25 mouse cellular contexts compared by ENCODE assay signal in genomic region chr5:75598491-75598890, GRCm38 (mm10). TPM values are rescaled to one million over a fixed set of nuclear protein-coding genes. Genes with fewer than 3 reads are reported as not detected.
DNase-seq lines count a peak whose midpoint lies in the region; ATAC-seq and TF ChIP-seq lines count a peak whose summit lies in the region.
"Had no signal": no experiment of that assay in that cellular context is flagged by ENCODE, and none has a peak within 500 bp of the region (broad histone marks: within the 10 kb centered on the region; RNA-seq: fewer than 3 reads in every experiment).

No protein-coding gene starts in this region.

- H3K9ac ChIP-seq in hindbrain, postnatal 0 days (replicated peaks; ENCODE audit: low read length): no peak overlapping the region
- H3K9ac ChIP-seq: forebrain, embryonic 13.5 days; heart, embryonic 13.5 days; hindbrain, embryonic 12.5 days; hindbrain, embryonic 15.5 days had no signal

- WGBS in hindbrain, embryonic 10.5 days: 94% methylated on average over 13 of the region's 13 CpGs
- 88% methylated on average over 13 of the region's 13 CpGs for WGBS in hindbrain, postnatal 0 days

- H3K27me3 ChIP-seq in hindbrain, embryonic 10.5 days (ENCODE audit: insufficient read depth, poor library complexity, severe bottlenecking): no peaks in the 10 kb centered on the region
- no peaks in the 10 kb centered on the region for H3K27me3 ChIP-seq in hindbrain, postnatal 0 days (ENCODE audit: insufficient read depth, low read length)
- no peaks in the 10 kb centered on the region for H3K27me3 ChIP-seq in G1E (ENCODE audit: insufficient read depth, low read length)
- H3K27me3 ChIP-seq: heart, embryonic 13.5 days; hindbrain, embryonic 12.5 days; hindbrain, embryonic 15.5 days had no signal

- no peak for ATAC-seq in hindbrain, postnatal 0 days
- ATAC-seq in G1E (ENCODE audit: extremely low read depth, insufficient number of reproducible peaks, low FRiP score, poor library complexity, severe bottlenecking): no peak
- ATAC-seq: activated CD4-positive, CD25-positive, alpha-beta regulatory T cell, adult 4 months; forebrain, embryonic 13.5 days; forebrain, embryonic 16.5 days; intestine, embryonic 16.5 days had no signal

- H3K4me2 ChIP-seq in hindbrain, postnatal 0 days (ENCODE audit: low read depth, low read length): no peak overlapping the region
- H3K4me2 ChIP-seq: forebrain, embryonic 13.5 days; heart, embryonic 13.5 days; hindbrain, embryonic 12.5 days; hindbrain, embryonic 15.5 days had no signal

- H3K4me3 ChIP-seq in hindbrain, embryonic 10.5 days: no peak overlapping the region
- no peak overlapping the region for H3K4me3 ChIP-seq in hindbrain, postnatal 0 days (ENCODE audit: low read length)
- H3K4me3 ChIP-seq in G1E (ENCODE audit: low read depth, low read length): peak overlapping the region; percentile 56; the same call in 1 of the 2 replicates
- H3K4me3 ChIP-seq: forebrain, embryonic 10.5 days; forebrain, embryonic 13.5 days; heart, adult 2 months; heart, embryonic 10.5 days; heart, embryonic 13.5 days; hindbrain, embryonic 12.5 days; hindbrain, embryonic 15.5 days had no signal

- no peaks in the 10 kb centered on the region for H3K9me3 ChIP-seq in hindbrain, embryonic 10.5 days
- H3K9me3 ChIP-seq in hindbrain, postnatal 0 days (ENCODE audit: low read length): no peaks in the 10 kb centered on the region
- H3K9me3 ChIP-seq in G1E (replicated peaks): no peaks in the 10 kb centered on the region
- H3K9me3 ChIP-seq: forebrain, embryonic 10.5 days; forebrain, embryonic 13.5 days; heart, embryonic 10.5 days; heart, embryonic 13.5 days; hindbrain, embryonic 12.5 days; hindbrain, embryonic 15.5 days had no signal

- H3K27ac ChIP-seq in hindbrain, embryonic 10.5 days: peak overlapping the region; percentile 9; the same call in 1 of the 2 replicates
- no peak overlapping the region for H3K27ac ChIP-seq in hindbrain, postnatal 0 days
- H3K27ac ChIP-seq: forebrain, embryonic 10.5 days; forebrain, embryonic 13.5 days; heart, adult 2 months; heart, embryonic 10.5 days; heart, embryonic 13.5 days; hindbrain, embryonic 12.5 days; hindbrain, embryonic 15.5 days had no signal

- DNase-seq in adrenal gland, adult 2 months: peak; percentile 21
- DNase-seq in adrenal gland, postnatal 4 days (ENCODE audit: low spot score in 2 of 2): no peak
- DNase-seq in hindbrain, embryonic 10.5 days (ENCODE audit: low spot score): no peak
- no peak for DNase-seq in hindbrain, postnatal 0 days (ENCODE audit: low spot score)
- DNase-seq in G1E (ENCODE audit: low spot score): no peak
- no peak for DNase-seq in cerebellum, postnatal 10 days
- DNase-seq in thymus, postnatal 10 days (ENCODE audit: low spot score in 2 of 2): no peak
- DNase-seq: cerebellum, adult 11 months; cerebellum, adult 2 months; cerebellum, postnatal 14 days; gastrocnemius, postnatal 10 days; gastrocnemius, postnatal 36 days; heart, adult 2 months; heart, postnatal 14 days; heart, postnatal 4 days; kidney, adult 18-20 months had no signal

- H3K36me3 ChIP-seq in hindbrain, embryonic 10.5 days: no peaks in the 10 kb centered on the region
- no peaks in the 10 kb centered on the region for H3K36me3 ChIP-seq in hindbrain, postnatal 0 days (ENCODE audit: insufficient read depth, low read length)
- H3K36me3 ChIP-seq in G1E (replicated peaks): peaks cover 83% of the 10 kb centered on the region
- H3K36me3 ChIP-seq: forebrain, embryonic 10.5 days; heart, embryonic 10.5 days; heart, embryonic 13.5 days; hindbrain, embryonic 12.5 days; hindbrain, embryonic 15.5 days had no signal

- peaks cover 66% of the 10 kb centered on the region for H3K4me1 ChIP-seq in hindbrain, embryonic 10.5 days (replicated peaks)
- no peaks in the 10 kb centered on the region for H3K4me1 ChIP-seq in hindbrain, postnatal 0 days (ENCODE audit: insufficient read depth, low read length)
- H3K4me1 ChIP-seq in G1E (ENCODE audit: insufficient read depth, low read depth, low read length): peaks cover 92% of the 10 kb centered on the region

- no peak for TF ChIP-seq CTCF in hindbrain, postnatal 0 days (IDR thresholded peaks at IDR 0.05; ENCODE audit: low read depth)
- TF ChIP-seq CTCF in G1E (IDR thresholded peaks at IDR 0.05; ENCODE audit: low read depth, low read length): no peak

RNA-seq across cellular contexts. Expression of gene Kit, which starts 23.8 kb away (rescaled TPM):
- total RNA-seq in adrenal gland, adult 2 months (2021): 1 to 10 TPM; 2.2 to 3.8 TPM
- 2.4 and 3.0 TPM in 2 replicates for polyA plus RNA-seq in adrenal gland, adult 2 months (2012; rRNA removed)
- total RNA-seq in adrenal gland, postnatal 4 days (2021): 10 to 100 TPM; 25.1 to 28.7 TPM
- 23.5 and 29.8 TPM in 2 replicates for polyA plus RNA-seq in hindbrain, embryonic 10.5 days (2016; fragmentation: Nextera tagmentation; extraction: Ambion mirVana)
- total RNA-seq in hindbrain, postnatal 0 days (2014; rRNA removed): 48.0 and 58.1 TPM in 2 replicates
- 31.2 and 31.8 TPM in 2 replicates for polyA plus RNA-seq in hindbrain, postnatal 0 days (2015; fragmentation: Nextera tagmentation; extraction: Ambion mirVana)
- total RNA-seq in G1E (2014; fragmentation: Nextera tagmentation) (1,075 and 1,098 TPM in 2 replicates), G1E (2017) (485 and 576 TPM in 2 replicates)
- 84.7 and 109 TPM in 2 replicates for polyA plus RNA-seq in G1E (2012)
